Mouse (Mus musculus) 416B (cell line): ENCODE results near the gene Cfap43.

Experiments
- DNase-seq: peaks from one replicate; pipeline ENCODE4 v3.0.0; 2011; ENCODE audit warnings: low read depth

The Cfap43 gene

GRCm38 (mm10) chr19:47795009-47795728 is 123.9 kb downstream of the Cfap43 start:
- peak; percentile 79 for DNase-seq

- DNase-seq, result no peak
These were observed 124.8 kb downstream of the Cfap43 start for GRCm38 (mm10) chr19:47794331-47794730.

GRCm38 (mm10) chr19:47790316-47791020 is 128.6 kb downstream of the Cfap43 start:
- no peak for DNase-seq

- DNase-seq, result no peak
These were observed 135.2 kb downstream of the Cfap43 start for GRCm38 (mm10) chr19:47783898-47784297.

- DNase-seq, result peak; percentile 13
These were observed 138.1 kb downstream of the Cfap43 start for GRCm38 (mm10) chr19:47780972-47781371.

- no peak for DNase-seq
These were observed 138.9 kb downstream of the Cfap43 start for GRCm38 (mm10) chr19:47780145-47780544.

- DNase-seq, result no peak
These were observed 141.2 kb downstream of the Cfap43 start for GRCm38 (mm10) chr19:47777847-47778246.

GRCm38 (mm10) chr19:47755625-47756024 is 163.5 kb downstream of the Cfap43 start:
- DNase-seq, result no peak

GRCm38 (mm10) chr19:47754931-47755330 is 164.2 kb downstream of the Cfap43 start:
- peak; percentile 62 for DNase-seq

GRCm38 (mm10) chr19:47753921-47754320 is 165.2 kb downstream of the Cfap43 start:
- DNase-seq, result no peak

GRCm38 (mm10) chr19:47752456-47752855 is 166.6 kb downstream of the Cfap43 start:
- DNase-seq, result no peak

GRCm38 (mm10) chr19:47750391-47750790 is 168.7 kb downstream of the Cfap43 start:
- no peak for DNase-seq

GRCm38 (mm10) chr19:47748950-47749349 is 170.1 kb downstream of the Cfap43 start:
- DNase-seq, result no peak

- DNase-seq, result no peak
These were observed 172.0 kb downstream of the Cfap43 start for GRCm38 (mm10) chr19:47747072-47747471.

GRCm38 (mm10) chr19:47731931-47732330 is 187.2 kb downstream of the Cfap43 start:
- peak; percentile 84 for DNase-seq

GRCm38 (mm10) chr19:47731071-47731881 is 187.8 kb downstream of the Cfap43 start, which contains the start of gene Sfr1:
Gene Sfr1, plus strand, starts transcription at chr19:47731682.
- DNase-seq, result peak; percentile 95

GRCm38 (mm10) chr19:47730691-47731070 is 188.4 kb downstream of the Cfap43 start:
- peak; percentile 92 for DNase-seq

GRCm38 (mm10) chr19:47725643-47726140 is 193.4 kb downstream of the Cfap43 start:
- DNase-seq, result no peak

GRCm38 (mm10) chr19:47724903-47725302 is 194.2 kb downstream of the Cfap43 start:
- DNase-seq, result no peak

GRCm38 (mm10) chr19:47722471-47722870 is 196.6 kb downstream of the Cfap43 start:
- DNase-seq, result no peak

- DNase-seq, result no peak
These were observed 199.9 kb downstream of the Cfap43 start for GRCm38 (mm10) chr19:47719147-47719546.

- DNase-seq, result no peak
These were observed 202.9 kb downstream of the Cfap43 start for GRCm38 (mm10) chr19:47716144-47716543.
